Mouse (Mus musculus): ENCODE results near the gene Ndc1. TPM values are rescaled to one million over a fixed set of nuclear protein-coding genes. Genes with fewer than 3 reads are reported as not detected.

Ndc1 gene
- polyA plus RNA-seq (2012; rRNA removed) = 8.7 and 9.6 TPM in 2 replicates
- 17.2 and 21.2 TPM in 2 replicates for polyA plus RNA-seq (2014; fragmentation: Nextera tagmentation; extraction: Ambion mirVana)

DNA sequence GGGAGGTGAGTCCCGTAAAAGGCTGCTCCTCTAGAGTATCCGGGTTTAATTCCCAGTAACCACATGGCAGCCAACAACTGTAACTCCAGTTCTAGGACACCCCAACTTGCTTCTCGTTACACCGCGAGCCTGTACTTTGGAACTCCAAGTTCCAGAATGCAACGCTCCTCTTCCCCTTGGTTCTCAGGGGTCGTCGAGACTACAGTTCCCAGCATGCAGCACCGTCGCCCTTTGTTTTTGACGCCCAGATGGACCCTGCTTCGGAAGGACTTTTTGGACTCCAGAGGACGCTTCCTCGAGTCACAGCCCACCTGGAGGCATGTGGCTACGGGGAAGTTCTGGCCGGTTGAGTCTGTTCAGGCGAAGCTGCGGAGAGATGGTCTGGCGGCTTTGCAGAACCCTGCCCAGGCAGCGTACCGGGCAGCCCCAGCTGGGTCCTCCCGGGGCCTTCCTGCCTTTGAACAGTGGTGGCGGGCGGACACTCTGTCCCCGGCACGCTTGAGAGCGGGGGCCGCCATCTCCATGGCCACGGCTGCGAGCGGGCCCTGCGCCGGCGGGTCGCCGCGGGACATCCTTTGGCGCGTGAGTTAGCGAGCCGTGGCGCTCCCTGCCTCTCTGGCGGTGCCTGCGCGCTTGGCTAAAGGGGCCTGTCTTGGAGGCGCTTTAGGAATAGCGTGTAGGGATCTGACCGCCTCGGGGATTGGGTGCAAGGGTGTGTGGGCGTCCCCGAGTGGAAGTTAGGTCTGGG is at the start of gene Ndc1:
Ndc1 (plus strand) TSS at position 218 of the 748 bp plus-strand sequence.
- peaks cover 0 to 6% of the 10 kb centered on the region in 2 experiments; a peak in 3 of 4 replicates for H3K4me1 ChIP-seq (replicated peaks; ENCODE audit: control insufficient read depth in 2 of 2, insufficient read depth in 2 of 2, low read length in 1 of 2)
- DNase-seq (ENCODE audit: low read depth in 3 of 3, low spot score in 3 of 3) (peak; percentile 81 to 87 (median 83)), ATAC-seq (ENCODE audit: insufficient read depth) (peak; percentile 97)
- H3K4me3 ChIP-seq (ENCODE audit: insufficient read depth in 1 of 2, low read depth in 2 of 2, low read length in 2 of 2) = peak within 1 kb of the TSS; percentile 69 to 86
- peaks cover 10% of the 10 kb centered on the region for H3K36me3 ChIP-seq (replicated peaks; ENCODE audit: control insufficient read depth, insufficient read depth, low read depth)
- no peaks in the 10 kb centered on the region for H3K27me3 ChIP-seq (ENCODE audit: control insufficient read depth, insufficient read depth, low read length)
- H3K9ac ChIP-seq (replicated peaks) = peak within 1 kb of the TSS; percentile 62
- peak within 1 kb of the TSS; percentile 23 for H3K27ac ChIP-seq
- peak within 1 kb of the TSS; percentile 66 for H3K4me2 ChIP-seq (ENCODE audit: low read depth)
- H3K9me3 ChIP-seq (ENCODE audit: control insufficient read depth, low read length) = no peaks in the 10 kb centered on the region
- no peak for TF ChIP-seq CTCF (IDR thresholded peaks at IDR 0.05; ENCODE audit: low read depth)
- TF ChIP-seq EP300 (IDR thresholded peaks at IDR 0.05; ENCODE audit: low read depth) = no peak
- under 1% methylated on average over 51 of the region's 51 CpGs for WGBS (ENCODE audit: insufficient replicate concordance)

DNA sequence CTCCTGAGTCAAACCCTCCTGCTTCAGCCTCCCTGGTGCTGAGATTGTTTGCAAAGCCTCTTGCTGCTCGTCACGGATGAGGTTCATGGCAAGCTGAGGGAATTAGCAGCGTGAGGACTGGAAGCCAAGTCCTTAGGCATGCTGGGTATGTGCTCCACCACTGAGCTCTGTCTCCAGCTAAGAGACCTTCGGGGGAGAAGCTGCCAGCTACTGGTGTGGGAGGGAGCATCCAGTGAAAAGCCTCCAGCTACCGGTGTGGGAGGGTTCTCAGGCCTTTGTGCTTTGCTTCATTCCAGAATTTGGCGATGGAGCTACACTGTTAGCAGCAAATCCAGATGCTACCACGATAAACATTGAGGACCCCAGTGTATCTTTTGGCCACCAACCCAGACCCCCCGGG is 48.9 kb upstream of the Ndc1 start:
- 71% methylated on average over 8 of the region's 8 CpGs for whole genome bisulfite sequencing (ENCODE audit: insufficient replicate concordance)
- Histone ChIP-seq H3K9me3 (ENCODE audit: control insufficient read depth, low read length) (no peaks in the 10 kb centered on the region), H3K27me3 (ENCODE audit: control insufficient read depth, insufficient read depth, low read length) (no peaks in the 10 kb centered on the region), H3K4me1 (replicated peaks; ENCODE audit: control insufficient read depth in 2 of 2, insufficient read depth in 2 of 2, low read length in 1 of 2) (peaks cover 6 to 8% of the 10 kb centered on the region in 2 experiments), H3K27ac (no peak overlapping the region), H3K4me3 (ENCODE audit: insufficient read depth in 1 of 2, low read depth in 2 of 2, low read length in 2 of 2) (no peak overlapping the region), H3K9ac (replicated peaks) (no peak overlapping the region), H3K4me2 (ENCODE audit: low read depth) (no peak overlapping the region), H3K36me3 (replicated peaks; ENCODE audit: control insufficient read depth, insufficient read depth, low read depth) (no peaks in the 10 kb centered on the region)
- DNase-seq (ENCODE audit: low read depth in 3 of 3, low spot score in 3 of 3) (no peak), ATAC-seq (ENCODE audit: insufficient read depth) (no peak)
- no peak for TF ChIP-seq EP300 (IDR thresholded peaks at IDR 0.05; ENCODE audit: low read depth)
- no peak for TF ChIP-seq CTCF (IDR thresholded peaks at IDR 0.05; ENCODE audit: low read depth)

DNA sequence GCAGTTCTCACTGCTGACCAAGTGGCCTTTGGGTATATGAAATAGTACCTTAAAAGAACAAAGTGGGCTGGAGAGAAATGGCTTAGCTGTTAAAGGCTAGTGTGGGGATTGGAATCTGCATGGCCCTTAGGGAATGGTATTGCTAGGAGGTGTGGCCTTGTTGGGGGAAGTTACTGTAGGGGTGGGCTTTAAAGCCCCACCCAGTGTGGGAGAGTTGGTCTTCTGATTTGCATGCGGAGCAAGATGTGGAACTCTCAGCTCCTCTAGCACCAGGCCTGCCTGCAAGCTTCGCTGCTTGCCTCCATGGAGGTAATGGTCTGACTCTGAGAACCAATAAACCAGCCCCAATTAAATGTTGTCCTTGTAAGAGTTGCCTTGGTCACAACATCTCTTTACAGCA is 46.5 kb upstream of the Ndc1 start:
- Histone ChIP-seq H3K36me3 (replicated peaks; ENCODE audit: control insufficient read depth, insufficient read depth, low read depth) (no peaks in the 10 kb centered on the region), H3K4me2 (ENCODE audit: low read depth) (no peak overlapping the region), H3K4me1 (replicated peaks; ENCODE audit: control insufficient read depth in 2 of 2, insufficient read depth in 2 of 2, low read length in 1 of 2) (no peaks in the 10 kb centered on the region), H3K9ac (replicated peaks) (no peak overlapping the region), H3K4me3 (ENCODE audit: insufficient read depth in 1 of 2, low read depth in 2 of 2, low read length in 2 of 2) (no peak overlapping the region), H3K27ac (no peak overlapping the region), H3K27me3 (ENCODE audit: control insufficient read depth, insufficient read depth, low read length) (no peaks in the 10 kb centered on the region), H3K9me3 (ENCODE audit: control insufficient read depth, low read length) (no peaks in the 10 kb centered on the region)
- DNase-seq (ENCODE audit: low read depth in 3 of 3, low spot score in 3 of 3) (no peak), ATAC-seq (ENCODE audit: insufficient read depth) (no peak)
- TF ChIP-seq EP300 (IDR thresholded peaks at IDR 0.05; ENCODE audit: low read depth) (no peak), CTCF (IDR thresholded peaks at IDR 0.05; ENCODE audit: low read depth) (no peak)
- WGBS (ENCODE audit: insufficient replicate concordance) = 72% methylated on average over 2 of the region's 2 CpGs

DNA sequence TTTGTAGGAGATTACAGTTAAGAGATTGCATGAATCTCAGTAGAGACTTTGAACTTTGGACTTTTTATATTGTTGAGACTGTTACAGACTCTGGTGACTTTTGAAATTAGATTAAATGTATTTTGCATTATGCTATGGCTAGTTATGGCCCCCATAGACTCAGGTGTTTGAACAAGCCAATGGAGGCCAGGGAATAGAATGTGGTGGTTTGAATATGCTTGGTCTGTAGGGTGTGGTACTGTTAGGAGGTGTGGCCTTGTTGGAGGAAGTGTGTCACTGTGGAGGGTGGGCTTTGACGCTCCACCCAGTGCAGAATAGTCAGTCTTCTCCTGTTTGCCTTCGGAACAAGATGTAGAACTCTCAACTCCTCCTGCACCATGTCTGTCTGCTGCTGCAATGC is 44.5 kb upstream of the Ndc1 start:
- Histone ChIP-seq H3K4me2 (ENCODE audit: low read depth) (no peak overlapping the region), H3K36me3 (replicated peaks; ENCODE audit: control insufficient read depth, insufficient read depth, low read depth) (no peaks in the 10 kb centered on the region), H3K4me1 (replicated peaks; ENCODE audit: control insufficient read depth in 2 of 2, insufficient read depth in 2 of 2, low read length in 1 of 2) (no peaks in the 10 kb centered on the region), H3K27me3 (ENCODE audit: control insufficient read depth, insufficient read depth, low read length) (no peaks in the 10 kb centered on the region), H3K9ac (replicated peaks) (no peak overlapping the region), H3K4me3 (ENCODE audit: insufficient read depth in 1 of 2, low read depth in 2 of 2, low read length in 2 of 2) (no peak overlapping the region), H3K9me3 (ENCODE audit: control insufficient read depth, low read length) (no peaks in the 10 kb centered on the region), H3K27ac (no peak overlapping the region)
- DNase-seq (ENCODE audit: low read depth in 3 of 3, low spot score in 3 of 3) (no peak), ATAC-seq (ENCODE audit: insufficient read depth) (no peak)
- 65% methylated on average over 2 of the region's 2 CpGs for WGBS (ENCODE audit: insufficient replicate concordance)
- TF ChIP-seq EP300 (IDR thresholded peaks at IDR 0.05; ENCODE audit: low read depth) = no peak

DNA sequence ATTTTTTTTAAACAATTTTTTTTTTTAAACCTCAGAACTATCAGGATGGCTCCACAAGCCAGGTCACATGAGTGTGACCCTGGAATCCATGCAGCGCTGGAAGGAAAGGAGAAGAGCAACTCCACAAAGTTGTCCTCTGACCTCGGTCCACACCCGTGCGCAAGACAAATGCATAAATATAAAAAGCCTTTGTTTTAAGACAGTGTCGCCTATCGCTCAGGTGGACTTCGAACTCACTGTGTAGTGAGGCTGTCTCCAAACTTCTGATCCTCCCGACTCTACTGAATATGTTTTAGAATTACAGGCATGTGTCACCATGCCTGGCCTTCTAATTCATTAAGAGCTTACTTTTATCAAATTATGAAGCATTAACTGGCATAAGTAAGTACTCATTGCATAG is 39.1 kb upstream of the Ndc1 start:
- Histone ChIP-seq H3K4me1 (replicated peaks; ENCODE audit: control insufficient read depth in 2 of 2, insufficient read depth in 2 of 2, low read length in 1 of 2) (no peaks in the 10 kb centered on the region), H3K4me2 (ENCODE audit: low read depth) (no peak overlapping the region), H3K27ac (no peak overlapping the region), H3K36me3 (replicated peaks; ENCODE audit: control insufficient read depth, insufficient read depth, low read depth) (no peaks in the 10 kb centered on the region), H3K9me3 (ENCODE audit: control insufficient read depth, low read length) (no peaks in the 10 kb centered on the region), H3K27me3 (ENCODE audit: control insufficient read depth, insufficient read depth, low read length) (no peaks in the 10 kb centered on the region), H3K4me3 (ENCODE audit: insufficient read depth in 1 of 2, low read depth in 2 of 2, low read length in 2 of 2) (no peak overlapping the region), H3K9ac (replicated peaks) (no peak overlapping the region)
- ATAC-seq (ENCODE audit: insufficient read depth) (no peak), DNase-seq (ENCODE audit: low read depth in 3 of 3, low spot score in 3 of 3) (no peak)
- TF ChIP-seq EP300 (IDR thresholded peaks at IDR 0.05; ENCODE audit: low read depth) (no peak), CTCF (IDR thresholded peaks at IDR 0.05; ENCODE audit: low read depth) (no peak)
- WGBS (ENCODE audit: insufficient replicate concordance) = 83% methylated on average over 8 of the region's 8 CpGs

All from liver, embryonic 14.5 days (tissue).